Mouse (Mus musculus) hindbrain, postnatal 0 days (tissue): ENCODE measurements around the gene Cdk19. TPM values are rescaled to one million over a fixed set of nuclear protein-coding genes. Genes with fewer than 3 reads are reported as not detected.
"Not testable (repeated sequence)": the region's sequence is repeated elsewhere in the genome, so short reads cannot be mapped to it uniquely, and the experiment has no call there.

Experiments used
- ATAC-seq: fragments of 200-750 bp; cut with Nextera tagmentation; 2 replicates; pipeline ENCODE4 v1.8.0; 2017; ENCODE audit warnings: mild to moderate bottlenecking, moderate TSS enrichment, moderate library complexity
- DNase-seq: peaks from one replicate; pipeline ENCODE4 v3.0.0-alpha.2; 2015; ENCODE audit warnings: low spot score
- H3K27ac ChIP-seq: fragments of 300-500 bp; sonication (generic); 2 replicates; pipeline ENCODE4 v1.5.1; 2014; ENCODE audit warnings: mild to moderate bottlenecking
- H3K27me3 ChIP-seq: fragments of 300-500 bp; sonication (generic); 2 replicates; pipeline ENCODE4 v1.6.1; 2014; ENCODE audit warnings: low read length, mixed read lengths; ENCODE audit not compliant: insufficient read depth
- H3K36me3 ChIP-seq: fragments of 300-500 bp; sonication (generic); 2 replicates; pipeline ENCODE4 v1.6.1; 2014; ENCODE audit warnings: low read length, mixed read lengths; ENCODE audit not compliant: insufficient read depth
- H3K4me1 ChIP-seq: fragments of 300-500 bp; sonication (generic); 2 replicates; pipeline ENCODE4 v1.6.1; 2014; ENCODE audit warnings: antibody characterized with exemption, low read length, mixed read lengths; ENCODE audit not compliant: insufficient read depth
- H3K4me2 ChIP-seq: fragments of 300-500 bp; sonication (generic); 2 replicates; pipeline ENCODE4 v1.6.1; 2014; ENCODE audit warnings: low read depth, mild to moderate bottlenecking, low read length, moderate library complexity, mixed read lengths
- H3K4me3 ChIP-seq: fragments of 300-500 bp; sonication (generic); 2 replicates; pipeline ENCODE4 v1.5.1; 2014; ENCODE audit warnings: low read length
- H3K9ac ChIP-seq: fragments of 300-500 bp; sonication (generic); replicated peaks from 2 replicates; pipeline ENCODE4 v1.6.1; 2014; ENCODE audit warnings: mild to moderate bottlenecking, low read length, moderate library complexity, mixed read lengths
- H3K9me3 ChIP-seq: fragments of 300-500 bp; sonication (generic); 2 replicates; pipeline ENCODE4 v1.6.1; 2016; ENCODE audit warnings: low read length, mixed read lengths
- CTCF ChIP-seq: IDR thresholded peaks from 2 replicates; pipeline ENCODE4 v1.5.1; 2016; ENCODE audit warnings: antibody characterized with exemption, control low read depth, low read depth
- WGBS: fragments of 180-500 bp; shearing (Covaris S2); extraction: QIAGEN DNeasy Blood & Tissue Kit; methylation state at CpG from one replicate; pipeline ENCODE4 v1.1.7; 2014; 5-methylcytosine and 5-hydroxymethylcytosine counted together
- polyA plus RNA-seq: library from polyadenylated mRNA; unstranded; fragments of >200 nt; fragmentation: Nextera tagmentation; extraction: Ambion mirVana; gene quantifications from 2 replicates; pipeline ENCODE4 v1.2.1, GENCODE M21; 2015
- total RNA-seq: library from RNA; depleted of rRNA; stranded (reverse); fragments of >200 nt; gene quantifications from 2 replicates; pipeline ENCODE4 v1.2.3, GENCODE M21; 2014

The Cdk19 gene
- total and polyA plus RNA-seq, 2 experiments from 2014 or later: 7.1 to 19.6 TPM

GRCm38 (mm10) chr10:40411370-40411769 lies 72.0 kb downstream of the Cdk19 start:
- Histone ChIP-seq H3K27me3 (no peaks in the 10 kb centered on the region), H3K4me1 (no peaks in the 10 kb centered on the region), H3K4me2 (no peak overlapping the region), H3K9me3 (no peaks in the 10 kb centered on the region), H3K27ac (no peak overlapping the region), H3K36me3 (no peaks in the 10 kb centered on the region), H3K4me3 (no peak overlapping the region), H3K9ac (no peak overlapping the region)
- no peak for DNase-seq
- 88% methylated on average over 2 of the region's 2 CpGs for WGBS
- no peak for ATAC-seq
- TF ChIP-seq CTCF: no peak

GRCm38 (mm10) chr10:40416944-40417343 lies 77.6 kb downstream of the Cdk19 start:
- H3K9ac ChIP-seq: no peak overlapping the region
- no peaks in the 10 kb centered on the region for H3K9me3 ChIP-seq
- ATAC-seq: 0 out of 2 replicates have a peak, but pooled peaks have one; percentile 32
- peak; percentile 69 for DNase-seq
- H3K27me3 ChIP-seq: no peaks in the 10 kb centered on the region
- 41% methylated on average over 7 of the region's 7 CpGs for whole genome bisulfite sequencing
- no peaks in the 10 kb centered on the region for H3K36me3 ChIP-seq
- no peak overlapping the region for H3K4me2 ChIP-seq
- H3K4me3 ChIP-seq: no peak overlapping the region
- peaks cover 7% of the 10 kb centered on the region; the same call in 1 of the 2 replicates for H3K4me1 ChIP-seq
- no peak for TF ChIP-seq CTCF
- H3K27ac ChIP-seq: no peak overlapping the region

- no peak for ATAC-seq
- no peak overlapping the region for H3K4me3 ChIP-seq
- no peak overlapping the region for H3K9ac ChIP-seq
- H3K27ac ChIP-seq: no peak overlapping the region
- H3K4me2 ChIP-seq: no peak overlapping the region
- peaks cover 7% of the 10 kb centered on the region; the same call in 1 of the 2 replicates for H3K4me1 ChIP-seq
- H3K27me3 ChIP-seq: no peaks in the 10 kb centered on the region
- H3K9me3 ChIP-seq: no peaks in the 10 kb centered on the region
- TF ChIP-seq CTCF: no peak
- no peaks in the 10 kb centered on the region for H3K36me3 ChIP-seq
- 82% methylated on average over 4 of the region's 4 CpGs for WGBS
- DNase-seq: no peak
These were observed 80.5 kb downstream of the Cdk19 start for GRCm38 (mm10) chr10:40419841-40420240.

- no peak overlapping the region for H3K27ac ChIP-seq
- no peaks in the 10 kb centered on the region for H3K36me3 ChIP-seq
- H3K9me3 ChIP-seq: no peaks in the 10 kb centered on the region
- H3K4me1 ChIP-seq: peaks cover 7% of the 10 kb centered on the region; the same call in 1 of the 2 replicates
- no peak overlapping the region for H3K4me3 ChIP-seq
- 59% methylated on average over 2 of the region's 2 CpGs for WGBS
- H3K27me3 ChIP-seq: no peaks in the 10 kb centered on the region
- DNase-seq (no peak), ATAC-seq (no peak)
- TF ChIP-seq CTCF: no peak
- H3K4me2 ChIP-seq: no peak overlapping the region
- no peak overlapping the region for H3K9ac ChIP-seq
These were observed 81.3 kb downstream of the Cdk19 start for GRCm38 (mm10) chr10:40420703-40421102.

- H3K4me1 ChIP-seq: peaks cover 3% of the 10 kb centered on the region; the same call in 1 of the 2 replicates
- no peaks in the 10 kb centered on the region for H3K27me3 ChIP-seq
- ATAC-seq: no peak
- no peak overlapping the region for H3K4me3 ChIP-seq
- H3K4me2 ChIP-seq: no peak overlapping the region
- no peak overlapping the region for H3K9ac ChIP-seq
- H3K9me3 ChIP-seq: no peaks in the 10 kb centered on the region
- no peak for DNase-seq
- WGBS: 74% methylated on average over 2 of the region's 2 CpGs
- no peak overlapping the region for H3K27ac ChIP-seq
- no peak for TF ChIP-seq CTCF
- no peaks in the 10 kb centered on the region for H3K36me3 ChIP-seq
These were observed 82.4 kb downstream of the Cdk19 start for GRCm38 (mm10) chr10:40421724-40422123.

- no peak overlapping the region for H3K9ac ChIP-seq
- H3K4me2 ChIP-seq: no peak overlapping the region
- no peak overlapping the region for H3K4me3 ChIP-seq
- H3K4me1 ChIP-seq: no peaks in the 10 kb centered on the region
- no peak overlapping the region for H3K27ac ChIP-seq
- no peaks in the 10 kb centered on the region for H3K9me3 ChIP-seq
- 44% methylated on average over 4 of the region's 4 CpGs for WGBS
- no peaks in the 10 kb centered on the region for H3K27me3 ChIP-seq
- no peak for DNase-seq
- TF ChIP-seq CTCF: no peak
- ATAC-seq: no peak
- no peaks in the 10 kb centered on the region for H3K36me3 ChIP-seq
These were observed 83.3 kb downstream of the Cdk19 start for GRCm38 (mm10) chr10:40422696-40423095.

- not testable (repeated sequence) for H3K4me2 ChIP-seq, H3K36me3 ChIP-seq, H3K4me1 ChIP-seq, ATAC-seq, DNase-seq, H3K9ac ChIP-seq, H3K4me3 ChIP-seq, H3K27me3 ChIP-seq, H3K27ac ChIP-seq, H3K9me3 ChIP-seq
- WGBS: 89% methylated on average over 4 of the region's 4 CpGs
These were observed 85.1 kb downstream of the Cdk19 start for GRCm38 (mm10) chr10:40424428-40424827.
